Mouse (Mus musculus) heart, embryonic 12.5 days (tissue): ENCODE data around the gene Grik4. TPM values are rescaled to one million over a fixed set of nuclear protein-coding genes. Genes with fewer than 3 reads are reported as not detected.

Source experiments
- ATAC-seq: fragments of 200-750 bp; cut with Nextera tagmentation; 2 replicates; pipeline ENCODE4 v1.8.0; 2017; ENCODE audit warnings: moderate TSS enrichment, moderate library complexity; ENCODE audit not compliant: insufficient number of reproducible peaks, low FRiP score
- H3K27ac ChIP-seq: fragments of 300-500 bp; sonication (generic); 2 replicates; pipeline ENCODE4 v1.5.1; 2016; ENCODE audit warnings: mild to moderate bottlenecking, moderate library complexity; ENCODE audit not compliant: poor library complexity, severe bottlenecking
- H3K27me3 ChIP-seq: fragments of 300-500 bp; sonication (generic); replicated peaks from 2 replicates; pipeline ENCODE4 v1.6.1; 2016; ENCODE audit warnings: mild to moderate bottlenecking, moderate library complexity
- H3K36me3 ChIP-seq: fragments of 300-500 bp; sonication (generic); 2 replicates; pipeline ENCODE4 v1.6.1; 2016; ENCODE audit warnings: mild to moderate bottlenecking, moderate library complexity
- H3K4me1 ChIP-seq: fragments of 300-500 bp; sonication (generic); replicated peaks from 2 replicates; pipeline ENCODE4 v1.6.1; 2016; ENCODE audit warnings: mild to moderate bottlenecking
- H3K4me2 ChIP-seq: fragments of 300-500 bp; sonication (generic); 2 replicates; pipeline ENCODE4 v1.6.1; 2016; ENCODE audit warnings: mild to moderate bottlenecking, moderate library complexity
- H3K4me3 ChIP-seq: fragments of 300-500 bp; sonication (generic); 2 replicates; pipeline ENCODE4 v1.5.1; 2016; ENCODE audit warnings: mild to moderate bottlenecking
- H3K9ac ChIP-seq: fragments of 300-500 bp; sonication (generic); 2 replicates; pipeline ENCODE4 v1.6.1; 2016; ENCODE audit warnings: mild to moderate bottlenecking, moderate library complexity
- H3K9me3 ChIP-seq: fragments of 300-500 bp; sonication (generic); replicated peaks from 2 replicates; pipeline ENCODE4 v1.6.1; 2016; ENCODE audit warnings: mild to moderate bottlenecking, moderate library complexity
- WGBS: fragments of 180-500 bp; shearing (Covaris S2); methylation state at CpG from one replicate; pipeline ENCODE4 v1.1.7; 2016; 5-methylcytosine and 5-hydroxymethylcytosine counted together
- polyA plus RNA-seq: library from polyadenylated mRNA; unstranded; fragments of >200 nt; fragmentation: Nextera tagmentation; extraction: Ambion mirVana; gene quantifications from 2 replicates; pipeline ENCODE4 v1.2.1, GENCODE M21; 2016

Gene Grik4
- polyA plus RNA-seq, 1 experiment from 2014 or later: 0.42 TPM

- H3K4me3 ChIP-seq: no peak overlapping the region
- H3K36me3 ChIP-seq: no peaks in the 10 kb centered on the region
Measured at GRCm38 (mm10) chr9:42661481-42661880, 282.8 kb downstream of the Grik4 start.

GRCm38 (mm10) chr9:42652756-42653155 lies 291.5 kb downstream of the Grik4 start:
- Histone ChIP-seq H3K9ac (no peak overlapping the region), H3K4me2 (no peak overlapping the region), H3K27me3 (peaks cover 22% of the 10 kb centered on the region), H3K36me3 (no peaks in the 10 kb centered on the region), H3K27ac (no peak overlapping the region), H3K4me1 (no peaks in the 10 kb centered on the region), H3K9me3 (no peaks in the 10 kb centered on the region), H3K4me3 (no peak overlapping the region)
- ATAC-seq: no peak
- 67% methylated on average over 2 of the region's 2 CpGs for WGBS

More at GRCm38 (mm10) chr9:42661481-42661880, 282.8 kb downstream of the Grik4 start:
- WGBS: 57% methylated on average over 1 of the region's 1 CpGs
- ATAC-seq: no peak
- H3K4me2 ChIP-seq: no peak overlapping the region
- H3K9me3 ChIP-seq: no peaks in the 10 kb centered on the region
- peaks cover 12% of the 10 kb centered on the region for H3K27me3 ChIP-seq
- no peak overlapping the region for H3K9ac ChIP-seq
- no peak overlapping the region for H3K27ac ChIP-seq
- H3K4me1 ChIP-seq: no peaks in the 10 kb centered on the region

- no peak overlapping the region for H3K27ac ChIP-seq
- H3K36me3 ChIP-seq: no peaks in the 10 kb centered on the region
- no peak overlapping the region for H3K4me2 ChIP-seq
- H3K4me3 ChIP-seq: no peak overlapping the region
- peaks cover 24% of the 10 kb centered on the region for H3K27me3 ChIP-seq
- H3K4me1 ChIP-seq: no peaks in the 10 kb centered on the region
- no peaks in the 10 kb centered on the region for H3K9me3 ChIP-seq
- no peak for ATAC-seq
- WGBS: 55% methylated on average over 4 of the region's 4 CpGs
- H3K9ac ChIP-seq: no peak overlapping the region
Measured at GRCm38 (mm10) chr9:42652309-42652708, 292.0 kb downstream of the Grik4 start.

DNA sequence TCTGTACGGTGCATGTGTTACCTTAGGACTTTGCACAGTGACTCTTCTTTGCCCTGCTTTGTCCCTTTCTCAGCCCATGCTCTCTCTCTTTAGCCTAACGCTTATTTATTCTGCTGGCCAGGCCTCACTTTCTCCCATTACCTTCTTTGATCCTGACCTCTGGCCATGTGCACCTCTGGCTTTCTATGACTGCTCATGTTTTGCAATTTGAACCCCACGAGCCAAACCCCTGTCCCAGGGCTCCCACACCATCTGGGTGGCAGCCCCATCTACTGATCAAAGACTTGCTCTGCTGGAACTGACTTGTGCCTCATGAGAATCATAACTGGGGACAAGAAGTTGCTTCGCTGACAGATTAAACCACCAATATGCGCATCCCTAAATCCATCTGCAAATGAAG lies 294.4 kb downstream of the Grik4 start:
- Histone ChIP-seq H3K9ac (no peak overlapping the region), H3K4me1 (no peaks in the 10 kb centered on the region), H3K27me3 (peaks cover 32% of the 10 kb centered on the region), H3K4me2 (no peak overlapping the region), H3K36me3 (no peaks in the 10 kb centered on the region), H3K27ac (no peak overlapping the region), H3K4me3 (no peak overlapping the region), H3K9me3 (no peaks in the 10 kb centered on the region)
- no peak for ATAC-seq
- WGBS: 73% methylated on average over 5 of the region's 5 CpGs

- ATAC-seq: no peak
- no peak overlapping the region for H3K27ac ChIP-seq
- H3K27me3 ChIP-seq: peaks cover 32% of the 10 kb centered on the region
- H3K9ac ChIP-seq: no peak overlapping the region
- WGBS: 79% methylated on average over 3 of the region's 3 CpGs
- H3K9me3 ChIP-seq: no peaks in the 10 kb centered on the region
- no peak overlapping the region for H3K4me3 ChIP-seq
- H3K4me1 ChIP-seq: no peaks in the 10 kb centered on the region
- no peak overlapping the region for H3K4me2 ChIP-seq
- H3K36me3 ChIP-seq: no peaks in the 10 kb centered on the region
Measured at GRCm38 (mm10) chr9:42648051-42648450, 296.2 kb downstream of the Grik4 start.

GRCm38 (mm10) chr9:42647596-42647995 lies 296.7 kb downstream of the Grik4 start:
- no peak overlapping the region for H3K4me3 ChIP-seq
- 61% methylated on average over 3 of the region's 3 CpGs for WGBS

GRCm38 (mm10) chr9:42646821-42647220 lies 297.5 kb downstream of the Grik4 start:
- no peak overlapping the region for H3K9ac ChIP-seq
- no peaks in the 10 kb centered on the region for H3K4me1 ChIP-seq
- no peak for ATAC-seq
- 51% methylated on average over 10 of the region's 10 CpGs for WGBS
- no peak overlapping the region for H3K4me2 ChIP-seq
- no peak overlapping the region for H3K4me3 ChIP-seq
- no peaks in the 10 kb centered on the region for H3K36me3 ChIP-seq
- no peak overlapping the region for H3K27ac ChIP-seq
- no peaks in the 10 kb centered on the region for H3K9me3 ChIP-seq
- peaks cover 35% of the 10 kb centered on the region for H3K27me3 ChIP-seq

More at GRCm38 (mm10) chr9:42647596-42647995, 296.7 kb downstream of the Grik4 start:
- Histone ChIP-seq H3K27ac (no peak overlapping the region), H3K4me1 (no peaks in the 10 kb centered on the region), H3K36me3 (no peaks in the 10 kb centered on the region), H3K9ac (no peak overlapping the region), H3K9me3 (no peaks in the 10 kb centered on the region), H3K4me2 (no peak overlapping the region), H3K27me3 (peaks cover 32% of the 10 kb centered on the region)
- no peak for ATAC-seq

DNA sequence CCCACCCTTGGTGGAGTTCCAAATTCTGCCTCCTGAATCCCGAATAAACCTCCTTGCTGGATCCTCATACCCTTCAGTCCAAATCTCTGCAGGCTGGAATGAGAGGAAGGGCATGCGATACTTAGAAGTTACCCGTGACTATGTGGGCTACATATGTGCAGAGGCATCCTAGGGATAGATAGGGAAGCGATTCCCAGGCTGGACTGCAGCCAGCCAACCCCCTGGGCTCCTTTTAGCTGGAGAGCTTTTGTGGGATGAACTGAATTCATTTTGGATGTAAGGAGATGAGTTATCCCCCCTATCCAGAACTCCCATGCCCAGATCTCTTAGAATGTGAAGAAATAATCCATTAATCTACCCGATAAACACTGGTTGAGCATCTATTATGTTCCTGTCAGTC lies 299.1 kb downstream of the Grik4 start:
- Histone ChIP-seq H3K36me3 (no peaks in the 10 kb centered on the region), H3K4me2 (no peak overlapping the region), H3K9me3 (no peaks in the 10 kb centered on the region), H3K9ac (no peak overlapping the region), H3K27ac (no peak overlapping the region), H3K27me3 (peaks cover 32% of the 10 kb centered on the region), H3K4me1 (no peaks in the 10 kb centered on the region), H3K4me3 (no peak overlapping the region)
- 77% methylated on average over 5 of the region's 5 CpGs for WGBS
- no peak for ATAC-seq

DNA sequence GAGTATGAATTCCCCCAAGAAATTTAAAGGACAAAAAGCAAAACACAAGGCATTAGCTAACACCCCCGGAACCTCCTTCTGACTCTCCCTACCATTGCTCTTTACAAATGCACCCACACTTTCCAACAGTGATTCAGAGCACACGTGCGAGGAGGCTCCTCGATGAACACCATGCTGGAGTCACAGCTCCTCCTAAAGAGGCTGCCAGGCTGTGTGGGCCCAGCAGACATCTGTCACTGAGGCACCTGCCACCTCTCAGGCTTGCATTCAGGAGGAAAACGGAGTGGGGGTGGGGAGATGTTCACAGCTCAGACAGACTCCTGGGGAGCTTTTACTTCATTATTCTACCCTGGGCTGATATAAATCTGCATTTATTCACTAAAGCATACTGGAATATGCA lies 301.5 kb downstream of the Grik4 start:
- 44% methylated on average over 5 of the region's 5 CpGs for WGBS
- no peak for ATAC-seq
- Histone ChIP-seq H3K4me1 (no peaks in the 10 kb centered on the region), H3K4me2 (no peak overlapping the region), H3K4me3 (no peak overlapping the region), H3K36me3 (no peaks in the 10 kb centered on the region), H3K9ac (no peak overlapping the region), H3K9me3 (no peaks in the 10 kb centered on the region), H3K27ac (no peak overlapping the region), H3K27me3 (peaks cover 24% of the 10 kb centered on the region)

DNA sequence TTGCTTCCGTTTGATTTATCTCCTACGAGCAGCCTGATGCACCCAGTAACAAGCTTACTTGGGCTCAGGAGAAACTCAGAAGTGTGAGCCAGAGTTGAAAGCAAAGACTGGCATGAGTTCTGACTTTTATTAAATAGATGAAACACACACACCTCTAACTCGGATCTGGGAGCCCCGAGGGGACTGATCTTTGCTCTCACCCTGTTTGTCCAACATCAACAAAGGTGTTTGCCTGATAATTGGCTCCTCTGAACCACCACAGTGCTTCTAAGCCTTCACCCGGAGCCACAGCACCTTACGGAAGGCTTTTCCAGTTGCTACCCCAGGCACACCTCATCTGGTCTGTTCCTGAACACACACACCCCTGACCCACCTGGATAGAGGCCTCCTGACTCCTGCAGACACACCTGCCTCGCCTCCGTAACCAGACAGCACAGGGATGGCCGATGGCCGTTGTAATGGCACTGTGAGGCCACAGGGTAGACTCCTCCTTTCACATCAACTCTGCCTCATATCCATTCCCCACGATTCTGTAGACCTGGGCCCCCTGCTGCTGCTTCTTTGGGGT lies 302.7 kb downstream of the Grik4 start:
- no peak for ATAC-seq
- Histone ChIP-seq H3K4me1 (no peaks in the 10 kb centered on the region), H3K4me2 (no peak overlapping the region), H3K9me3 (no peaks in the 10 kb centered on the region), H3K9ac (no peak overlapping the region), H3K27me3 (peaks cover 22% of the 10 kb centered on the region), H3K36me3 (no peaks in the 10 kb centered on the region), H3K27ac (no peak overlapping the region), H3K4me3 (no peak overlapping the region)
- WGBS: 68% methylated on average over 11 of the region's 11 CpGs

DNA sequence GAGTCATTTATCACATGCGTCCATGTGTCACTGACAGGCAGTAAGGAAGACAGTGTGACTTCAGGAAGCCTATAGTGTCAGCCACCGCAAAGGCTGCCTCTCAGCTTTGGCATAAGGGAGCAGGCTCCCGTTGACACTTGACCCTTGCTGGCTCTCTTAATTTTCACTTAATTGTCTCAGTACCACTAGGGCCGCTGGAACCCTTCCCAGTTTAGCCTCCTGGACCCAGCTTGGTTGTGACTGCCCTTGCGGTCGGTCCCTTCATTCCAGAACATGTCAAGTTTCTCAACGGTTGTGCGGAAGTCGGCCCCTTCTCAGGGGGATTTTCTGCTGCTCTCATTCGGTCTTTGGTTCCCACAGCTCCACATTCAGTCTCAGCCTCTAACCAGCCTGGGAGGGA lies 307.8 kb downstream of the Grik4 start:
- Histone ChIP-seq H3K4me3 (no peak overlapping the region), H3K4me2 (no peak overlapping the region), H3K4me1 (peaks cover 3% of the 10 kb centered on the region; the same call in 1 of the 2 replicates), H3K27ac (no peak overlapping the region), H3K27me3 (peaks cover 10% of the 10 kb centered on the region; the same call in 1 of the 2 replicates), H3K9me3 (no peaks in the 10 kb centered on the region), H3K9ac (no peak overlapping the region), H3K36me3 (no peaks in the 10 kb centered on the region)
- no peak for ATAC-seq
- 59% methylated on average over 10 of the region's 10 CpGs for WGBS

GRCm38 (mm10) chr9:42631479-42631878 lies 312.8 kb downstream of the Grik4 start:
- no peak for ATAC-seq
- Histone ChIP-seq H3K4me1 (peaks cover 9% of the 10 kb centered on the region; the same call in 1 of the 2 replicates), H3K27ac (no peak overlapping the region), H3K9me3 (no peaks in the 10 kb centered on the region), H3K4me3 (no peak overlapping the region), H3K9ac (no peak overlapping the region), H3K36me3 (no peaks in the 10 kb centered on the region), H3K27me3 (peaks cover 5% of the 10 kb centered on the region), H3K4me2 (no peak overlapping the region)
- 78% methylated on average over 4 of the region's 4 CpGs for WGBS
